Comparison of ENCODE assay signal across 7 mouse cellular contexts in genomic region chr7:70279927-70280642, GRCm38 (mm10).
DNase-seq lines count a peak whose midpoint lies in the region; ATAC-seq lines count a peak whose summit lies in the region.

No protein-coding gene starts in this region.

- peak; percentile 25 for DNase-seq in urinary bladder, adult 2 months (ENCODE audit: low spot score)
- DNase-seq in urinary bladder, postnatal 36 days (ENCODE audit: low spot score in 2 of 2) = no peak
- DNase-seq in liver, embryonic 11.5 days (ENCODE audit: low spot score) = peak; percentile 42
- no peak for DNase-seq in cerebellum, postnatal 36 days
- no peak for DNase-seq in cerebellum, adult 11 months
- DNase-seq in left cerebral cortex, postnatal 25 days (ENCODE audit: low spot score in 2 of 2) = no peak

- no peaks in the 10 kb centered on the region for H3K9me3 ChIP-seq in heart, embryonic 13.5 days
- no peaks in the 10 kb centered on the region for H3K9me3 ChIP-seq in liver, embryonic 11.5 days (ENCODE audit: control insufficient read depth, low read length)

- peaks cover 83% of the 10 kb centered on the region for H3K27me3 ChIP-seq in heart, embryonic 13.5 days (replicated peaks)
- peaks cover 63% of the 10 kb centered on the region for H3K27me3 ChIP-seq in liver, embryonic 11.5 days (replicated peaks; ENCODE audit: control insufficient read depth, insufficient read depth, low read length)

- no peak for ATAC-seq in heart, embryonic 13.5 days (ENCODE audit: extremely low read depth, insufficient number of reproducible peaks, low FRiP score, low TSS enrichment)
- ATAC-seq in liver, embryonic 11.5 days (replicated peaks; ENCODE audit: low FRiP score) = no peak

- H3K4me2 ChIP-seq in heart, embryonic 13.5 days = peak overlapping the region; percentile 71
- peak overlapping the region; percentile 56 for H3K4me2 ChIP-seq in liver, embryonic 11.5 days

- H3K9ac ChIP-seq in heart, embryonic 13.5 days = peak overlapping the region; percentile 5; the same call in 1 of the 2 replicates
- no peak overlapping the region for H3K9ac ChIP-seq in liver, embryonic 11.5 days (ENCODE audit: low read depth, low read length)

- H3K27ac ChIP-seq in heart, embryonic 13.5 days (replicated peaks) = no peak overlapping the region
- no peak overlapping the region for H3K27ac ChIP-seq in liver, embryonic 11.5 days (ENCODE audit: low read depth, low read length)

- WGBS in heart, embryonic 13.5 days = under 1% methylated on average over 31 of the region's 31 CpGs
- under 1% methylated on average over 31 of the region's 31 CpGs for WGBS in liver, embryonic 11.5 days

- H3K36me3 ChIP-seq in heart, embryonic 13.5 days = no peaks in the 10 kb centered on the region
- no peaks in the 10 kb centered on the region for H3K36me3 ChIP-seq in liver, embryonic 11.5 days (ENCODE audit: control insufficient read depth, insufficient read depth, low read length)

- H3K4me1 ChIP-seq in heart, embryonic 13.5 days = peaks cover 19% of the 10 kb centered on the region
- no peaks in the 10 kb centered on the region for H3K4me1 ChIP-seq in liver, embryonic 11.5 days (replicated peaks; ENCODE audit: control insufficient read depth, insufficient read depth, low read length)

- H3K4me3 ChIP-seq in heart, embryonic 13.5 days = peak overlapping the region; percentile 48
- peak overlapping the region; percentile 30 for H3K4me3 ChIP-seq in liver, embryonic 11.5 days (ENCODE audit: low read depth, low read length)

- intact Hi-C loops in left cerebral cortex, postnatal 25 days (cut with DNase I) = loop anchor here (5.0 kb wide), 1 partner anchor 113 kb away; no protein-coding TSS in a partner anchor

Comparison
In these comparisons a context has a peak if more than half of its experiments do, and no peak if none do; other contexts are left out.
1. DNase-seq: peak in urinary bladder, adult 2 months (single experiment) and liver, embryonic 11.5 days (single experiment); none in urinary bladder, postnatal 36 days (0 of 2), cerebellum, postnatal 36 days (0 of 2), cerebellum, adult 11 months (single experiment) and left cerebral cortex, postnatal 25 days (0 of 2).